Mouse (Mus musculus) testis, adult 2 months (tissue): ENCODE results near the gene Ccdc12.

Experiments used
- CTCF ChIP-seq: fragments of 200-500 bp; IDR thresholded peaks from 2 replicates; pipeline ENCODE4 v1.5.1; 2012; ENCODE audit warnings: low read depth, mild to moderate bottlenecking, inconsistent platforms, low read length, moderate library complexity; ENCODE audit not compliant: control insufficient read depth, insufficient read depth, insufficient replicate concordance
- POLR2A ChIP-seq: fragments of 200-500 bp; IDR thresholded peaks from 2 replicates; pipeline ENCODE4 v1.6.1; 2012; ENCODE audit warnings: low read depth, mild to moderate bottlenecking, inconsistent platforms, low read length, moderate library complexity; ENCODE audit not compliant: control insufficient read depth

DNA sequence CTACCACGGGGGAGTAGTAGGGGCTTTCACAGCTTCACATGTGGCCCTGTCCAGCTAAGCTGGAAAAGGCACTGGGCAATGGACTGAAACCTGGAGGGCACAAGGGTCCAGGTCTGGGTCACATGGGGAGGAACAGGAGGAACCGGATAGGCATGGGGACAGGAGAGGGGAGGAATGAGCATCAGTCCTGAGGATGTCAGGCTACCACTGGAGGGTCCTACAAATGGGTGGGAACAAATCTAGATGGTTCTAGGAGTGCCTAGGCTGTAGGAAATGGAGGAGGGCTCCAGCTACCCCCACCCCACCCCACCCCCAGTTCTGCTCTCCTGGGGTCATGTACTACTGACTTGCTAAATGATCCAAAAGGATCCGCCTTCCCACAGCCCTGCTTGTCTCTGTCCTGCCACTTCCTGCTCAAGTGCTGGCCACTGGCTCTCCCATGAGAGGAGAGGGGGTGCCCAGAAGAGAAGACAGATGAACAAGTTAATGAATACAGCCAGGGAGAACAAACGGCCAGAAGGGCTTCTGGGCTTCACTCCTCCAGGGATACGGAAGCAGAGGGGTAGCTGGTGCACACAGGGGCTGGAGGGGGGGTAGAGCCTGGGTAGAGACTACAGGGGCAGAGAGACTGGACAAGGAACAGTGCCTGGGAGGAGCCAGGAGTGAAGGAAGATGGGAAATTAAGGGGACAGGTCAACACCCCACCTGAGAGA lies 13.3 kb upstream of the Ccdc12 start:
- TF ChIP-seq CTCF (no peak), POLR2A (no peak)
